Mouse (Mus musculus): ENCODE measurements around the gene Neurog2.

- TF ChIP-seq POLR2A (IDR thresholded peaks at IDR 0.05; ENCODE audit: low read depth, low read length), result no peak
- TF ChIP-seq CTCF (IDR thresholded peaks at IDR 0.05; ENCODE audit: extremely low read depth, insufficient read depth, insufficient read length, insufficient replicate concordance), result no peak
These were observed 24.8 kb upstream of the Neurog2 start for GRCm38 (mm10) chr3:127608109-127608508.

Data from spleen, adult 2 months (tissue).